Mouse (Mus musculus) cerebellum, adult 11-12 months (tissue): ENCODE measurements around the gene Ppef1.

Source experiments
- DNase-seq: peaks from one replicate; pipeline ENCODE4 v3.0.0; 2022

Gene Ppef1

DNA sequence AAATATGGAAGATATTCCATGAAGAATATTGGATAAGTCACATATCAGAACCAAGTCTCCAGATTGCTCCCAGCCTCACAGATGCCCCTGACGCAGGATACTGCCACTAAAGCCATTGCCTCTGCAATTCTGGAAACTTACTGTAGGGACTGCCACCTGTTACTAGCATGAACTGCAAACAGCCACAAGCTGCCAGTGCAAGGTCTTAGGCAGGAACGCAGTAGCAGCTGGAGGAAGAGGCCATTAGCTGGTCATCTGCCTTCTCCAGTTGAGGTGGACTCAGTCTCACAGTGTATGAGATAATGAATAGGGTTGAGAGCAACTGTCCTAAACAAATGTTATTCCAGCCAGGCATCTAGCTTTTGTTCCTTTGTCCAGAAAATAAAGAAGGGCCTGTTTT, 137.5 kb downstream of the Ppef1 start:
- DNase-seq = no peak

DNA sequence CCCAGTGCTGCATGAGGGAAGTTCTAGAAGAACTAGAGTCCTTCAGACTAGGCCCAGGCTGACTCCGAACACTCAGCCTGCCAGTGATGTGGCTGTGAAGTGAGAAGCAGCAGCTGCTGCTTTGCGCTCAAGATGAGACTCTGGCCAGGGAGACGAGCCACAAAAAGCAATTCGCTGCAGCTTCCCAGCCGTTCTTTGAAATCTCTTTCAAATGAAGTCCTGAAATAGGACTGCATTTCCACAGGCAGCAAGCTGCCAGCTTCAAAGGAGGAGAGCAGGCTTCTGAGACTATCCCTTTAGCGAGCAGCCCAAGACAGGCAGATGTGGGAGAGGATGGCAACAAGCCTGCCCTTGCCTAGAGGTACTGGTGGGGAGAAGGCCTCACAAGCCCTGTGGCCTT, 142.6 kb downstream of the Ppef1 start:
- DNase-seq = no peak

DNA sequence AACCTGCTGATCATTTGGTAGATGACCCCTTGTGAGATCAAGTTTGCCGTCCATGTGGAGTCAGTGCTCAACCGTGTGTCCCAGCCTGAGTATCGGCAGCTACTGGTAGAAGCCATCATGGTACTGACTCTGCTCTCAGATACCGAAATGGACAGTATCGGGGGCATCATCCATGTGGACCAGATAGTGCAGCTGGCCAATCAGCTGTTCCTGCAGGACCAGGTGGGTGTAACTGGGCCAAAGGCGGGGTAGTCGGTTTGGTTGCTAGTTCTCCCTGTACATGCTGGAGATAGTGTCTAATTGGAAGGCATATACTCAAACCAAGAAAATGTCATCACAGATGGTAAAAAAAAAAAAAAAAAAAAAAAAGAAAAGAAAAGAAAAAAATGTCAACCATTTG, 145.4 kb downstream of the Ppef1 start:
- DNase-seq = no peak

DNA sequence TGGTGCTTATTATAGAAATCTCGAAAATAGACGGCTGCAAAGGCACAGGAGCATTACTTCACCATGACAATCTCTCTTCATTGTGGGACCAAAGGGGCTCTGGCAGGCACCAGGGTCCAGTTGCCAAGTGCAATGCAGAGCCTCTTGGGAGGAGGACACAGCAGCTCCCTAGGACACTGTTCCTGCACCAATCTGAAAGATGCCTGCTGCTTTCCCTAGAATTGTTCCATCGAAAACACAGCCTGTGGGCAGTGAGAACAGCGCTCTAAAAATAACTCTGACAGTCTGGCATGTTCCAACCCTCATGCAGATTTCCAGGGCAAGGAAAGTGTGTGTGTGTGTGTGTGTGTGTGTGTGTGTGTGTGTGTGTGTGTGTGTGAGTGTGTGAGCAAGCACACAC, 147.0 kb downstream of the Ppef1 start:
- no peak for DNase-seq

DNA sequence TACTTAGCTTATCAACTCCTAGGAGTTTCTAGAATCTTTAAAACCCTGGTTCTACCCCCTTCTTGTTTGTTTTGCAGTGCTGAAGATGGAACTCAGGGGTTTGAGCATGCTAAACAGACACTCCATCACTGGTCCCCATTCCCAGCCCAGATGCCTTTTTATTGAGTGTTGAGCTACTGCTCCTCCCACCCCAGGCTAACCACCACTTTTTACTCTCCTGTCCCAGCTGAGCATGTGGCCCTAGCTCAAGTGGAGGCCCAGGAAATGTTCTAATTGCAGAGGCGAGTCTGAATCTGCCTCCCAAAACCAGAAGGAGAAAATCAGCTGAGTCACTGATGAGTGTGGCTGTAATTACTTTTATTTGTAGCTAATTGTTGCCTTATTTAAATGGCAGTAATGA, 150.5 kb downstream of the Ppef1 start:
- no peak for DNase-seq

DNA sequence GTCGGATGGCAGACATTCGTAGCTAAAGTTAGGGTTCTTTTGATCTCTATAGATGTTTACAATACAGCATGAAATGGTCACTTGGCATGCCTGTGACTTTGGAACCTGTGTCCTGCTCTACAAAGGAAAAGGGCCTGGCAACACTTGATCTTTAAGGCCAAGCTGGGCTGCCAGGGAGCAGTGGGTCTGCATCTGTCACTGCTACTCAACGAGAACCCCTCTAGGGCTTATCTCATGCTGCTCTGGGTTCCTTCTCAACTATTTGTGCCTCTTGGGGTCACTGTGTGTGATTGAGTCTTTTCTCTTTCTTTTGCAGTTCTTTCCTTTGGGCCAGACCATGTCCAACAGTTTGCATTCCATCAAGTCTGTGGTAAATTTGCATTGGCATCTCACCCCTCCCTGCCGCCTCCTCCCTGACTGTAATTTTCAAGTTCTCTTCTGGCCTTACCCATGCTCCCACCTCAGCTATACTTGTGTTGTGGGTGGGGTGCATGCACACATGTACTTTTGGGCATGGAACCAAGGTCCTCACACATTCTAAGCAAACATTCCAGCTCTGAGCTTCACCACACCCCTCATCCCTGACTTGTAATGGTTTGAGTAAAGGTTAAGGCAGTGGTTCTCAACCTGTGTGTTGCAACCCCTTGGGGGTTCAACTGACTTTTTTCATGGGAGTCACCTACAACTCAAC, 151.3 kb downstream of the Ppef1 start:
- no peak for DNase-seq

DNA sequence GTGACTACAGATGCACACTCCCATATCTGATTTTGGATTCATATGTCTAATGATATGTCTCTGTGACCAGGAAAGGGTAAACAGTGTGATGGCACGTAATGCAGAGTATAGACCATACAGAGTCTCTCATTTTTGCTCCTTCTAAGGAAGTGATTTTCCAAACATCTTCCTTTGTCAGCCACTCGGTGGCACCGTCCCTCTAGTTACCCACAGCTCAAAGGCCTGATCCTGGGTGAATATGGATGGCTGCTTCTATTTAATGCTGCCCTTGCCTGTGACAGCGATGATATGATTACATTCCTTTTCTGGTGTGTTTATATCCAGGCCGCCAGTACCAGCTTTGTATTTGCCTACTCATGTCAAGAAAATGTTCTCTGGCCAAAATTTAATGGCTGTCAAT, 152.0 kb downstream of the Ppef1 start:
- DNase-seq = no peak
